26 mouse cellular contexts compared by ENCODE assay signal in the genomic region with DNA sequence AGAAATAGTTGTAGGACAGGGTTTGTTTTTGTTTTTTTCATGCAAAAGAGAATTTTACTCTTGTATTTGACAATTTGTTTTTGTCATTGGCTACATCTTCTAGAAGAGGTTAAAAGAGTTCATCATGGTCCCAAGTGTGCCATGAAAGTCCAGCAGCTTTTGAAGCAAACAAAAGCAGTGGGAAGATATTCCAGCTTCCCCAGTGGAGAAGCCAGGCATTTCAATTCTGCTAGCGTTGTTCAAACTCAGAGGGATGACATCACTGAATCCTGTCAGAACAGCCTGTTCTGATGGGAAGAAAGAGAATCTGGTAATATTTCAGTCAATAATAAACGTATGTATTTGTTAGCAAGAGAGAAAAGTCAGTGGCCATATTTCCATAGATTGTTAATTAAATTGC.
DNase-seq lines count a peak whose midpoint lies in the region; TF ChIP-seq lines count a peak whose summit lies in the region.
"Had no signal": no experiment of that assay in that cellular context is flagged by ENCODE, and none has a peak within 500 bp of the region (broad histone marks: within the 10 kb centered on the region; RNA-seq: fewer than 3 reads in every experiment).

No protein-coding gene starts in this region.

- no peaks in the 10 kb centered on the region for H3K4me1 ChIP-seq in heart, adult 2 months (ENCODE audit: control insufficient read depth, insufficient read depth, low read length)
- no peaks in the 10 kb centered on the region for H3K4me1 ChIP-seq in heart, embryonic 10.5 days
- H3K4me1 ChIP-seq: embryonic facial prominence, embryonic 13.5 days; forebrain, embryonic 10.5 days; forebrain, embryonic 15.5 days; heart, embryonic 15.5 days; kidney, embryonic 15.5 days; limb, embryonic 12.5 days; liver, embryonic 12.5 days; midbrain, embryonic 12.5 days; neural tube, embryonic 12.5 days had no signal

- H3K9me3 ChIP-seq in heart, embryonic 10.5 days: no peaks in the 10 kb centered on the region
- H3K9me3 ChIP-seq: embryonic facial prominence, embryonic 13.5 days; forebrain, embryonic 10.5 days; forebrain, embryonic 15.5 days; heart, embryonic 15.5 days; kidney, embryonic 15.5 days; limb, embryonic 12.5 days; liver, embryonic 12.5 days; midbrain, embryonic 12.5 days; neural tube, embryonic 12.5 days had no signal

- TF ChIP-seq CTCF in heart, adult 2 months (IDR thresholded peaks at IDR 0.05): peak; percentile 30

- no peak for TF ChIP-seq POLR2A in heart, adult 2 months (IDR thresholded peaks at IDR 0.05; ENCODE audit: insufficient read depth, low read depth, low read length)

- no peak overlapping the region for H3K9ac ChIP-seq in heart, adult 2 months (ENCODE audit: low read depth, low read length)
- H3K9ac ChIP-seq: embryonic facial prominence, embryonic 13.5 days; forebrain, embryonic 15.5 days; heart, embryonic 15.5 days; kidney, embryonic 15.5 days; limb, embryonic 12.5 days; liver, embryonic 12.5 days; liver, postnatal 0 days; midbrain, embryonic 12.5 days; neural tube, embryonic 12.5 days had no signal

- no peaks in the 10 kb centered on the region for H3K27me3 ChIP-seq in heart, adult 2 months (ENCODE audit: control insufficient read depth, insufficient read depth, low read length)
- no peaks in the 10 kb centered on the region for H3K27me3 ChIP-seq in heart, embryonic 10.5 days (ENCODE audit: insufficient read depth, poor library complexity, severe bottlenecking)
- H3K27me3 ChIP-seq: embryonic facial prominence, embryonic 13.5 days; forebrain, embryonic 15.5 days; heart, embryonic 15.5 days; kidney, embryonic 15.5 days; limb, embryonic 12.5 days; liver, embryonic 12.5 days; midbrain, embryonic 12.5 days; neural tube, embryonic 12.5 days had no signal

- no peak for TF ChIP-seq EP300 in heart, adult 2 months (IDR thresholded peaks at IDR 0.05; ENCODE audit: insufficient read depth, low read depth, low read length)

- H3K4me3 ChIP-seq in heart, adult 2 months: no peak overlapping the region
- H3K4me3 ChIP-seq in heart, embryonic 10.5 days: no peak overlapping the region
- H3K4me3 ChIP-seq: embryonic facial prominence, embryonic 13.5 days; forebrain, embryonic 10.5 days; forebrain, embryonic 15.5 days; heart, embryonic 15.5 days; kidney, embryonic 15.5 days; limb, embryonic 12.5 days; liver, embryonic 12.5 days; midbrain, embryonic 12.5 days; myocyte; neural tube, embryonic 12.5 days had no signal

- intact Hi-C loops in heart, adult 2 months (cut with DNase I): no loop called here

- H3K27ac ChIP-seq in heart, adult 2 months: peak overlapping the region; percentile 8; the same call in 1 of the 2 replicates
- H3K27ac ChIP-seq in heart, embryonic 10.5 days: no peak overlapping the region
- H3K27ac ChIP-seq: embryonic facial prominence, embryonic 13.5 days; forebrain, embryonic 10.5 days; forebrain, embryonic 15.5 days; heart, embryonic 15.5 days; kidney, embryonic 15.5 days; limb, embryonic 12.5 days; liver, embryonic 12.5 days; midbrain, embryonic 12.5 days; neural tube, embryonic 12.5 days had no signal

- WGBS in heart, adult 2 months: 49% methylated on average over 2 of the region's 2 CpGs
- 62% methylated on average over 2 of the region's 2 CpGs for WGBS in heart, embryonic 10.5 days

- no peaks in the 10 kb centered on the region for H3K36me3 ChIP-seq in heart, adult 2 months (ENCODE audit: control insufficient read depth, insufficient read depth, low read length)
- H3K36me3 ChIP-seq in heart, embryonic 10.5 days: no peaks in the 10 kb centered on the region
- H3K36me3 ChIP-seq: embryonic facial prominence, embryonic 13.5 days; forebrain, embryonic 10.5 days; forebrain, embryonic 15.5 days; heart, embryonic 15.5 days; kidney, embryonic 15.5 days; limb, embryonic 12.5 days; liver, embryonic 12.5 days; midbrain, embryonic 12.5 days; neural tube, embryonic 12.5 days had no signal

- H3K79me2 ChIP-seq in heart, adult 2 months (replicated peaks; ENCODE audit: control insufficient read depth, insufficient read depth, low read length): no peaks in the 10 kb centered on the region

- peak in 1 of 2 experiments; percentile 36 for DNase-seq in heart, adult 2 months
- no peak for DNase-seq in heart, embryonic 10.5 days (ENCODE audit: low spot score)
- peak; percentile 13 to 16 for DNase-seq in gastrocnemius, adult 8-10 months (ENCODE audit: low spot score in 2 of 2)
- DNase-seq in heart, adult 9 months (ENCODE audit: low spot score in 2 of 2): peak; percentile 56 to 70
- DNase-seq in heart, postnatal 4 days: peak; percentile 8
- DNase-seq in cerebellum, postnatal 25 days: no peak
- DNase-seq in MN1 (ENCODE audit: low spot score): no peak
- DNase-seq: adrenal gland, adult 8-10 months; cerebellum, adult 9-10 months; kidney, adult 18-20 months; kidney, postnatal 36 days; liver, postnatal 0 days; lung, postnatal 36 days; right cerebral cortex, adult 18-20 months; thymus, adult 2 months; thymus, postnatal 36 days had no signal

Comparison
In these comparisons a context has a peak if more than half of its experiments do, and no peak if none do; other contexts are left out.
1. DNase-seq: peak in gastrocnemius, adult 8-10 months (2 of 2), heart, adult 9 months (2 of 2) and heart, postnatal 4 days (single experiment); none in heart, embryonic 10.5 days (single experiment), cerebellum, postnatal 25 days (0 of 2) and MN1 (single experiment).